Mouse (Mus musculus) ES-E14 (cell line): ENCODE data around the gene Fam174b. TPM values are rescaled to one million over a fixed set of nuclear protein-coding genes. Genes with fewer than 3 reads are reported as not detected.

Experiments
- DNase-seq: peaks from one replicate; pipeline ENCODE4 v3.0.0-alpha.2; 2013; ENCODE audit warnings: low read depth, low spot score
- H3K27ac ChIP-seq: 2 replicates; pipeline ENCODE4 v1.5.1; 2012; ENCODE audit warnings: low read depth, mild to moderate bottlenecking, low read length, moderate library complexity, mixed read lengths; ENCODE audit not compliant: poor library complexity, insufficient read depth, severe bottlenecking
- H3K36me3 ChIP-seq: 2 replicates; pipeline ENCODE4 v1.6.1; 2012; ENCODE audit warnings: mild to moderate bottlenecking, low read length, moderate library complexity, mixed read lengths; ENCODE audit not compliant: control insufficient read depth, poor library complexity, insufficient read depth, severe bottlenecking
- H3K4me1 ChIP-seq, 2 experiments: fragments of 150-350 bp in 1 of 2; sonication (generic) in 1 of 2; 2 replicates each; pipeline ENCODE4 v1.6.1; 2012; ENCODE audit warnings: low read length in 2 of 2, mild to moderate bottlenecking in 1 of 2, mixed read lengths in 1 of 2; ENCODE audit not compliant: control insufficient read depth in 2 of 2, insufficient read depth in 2 of 2, poor library complexity in 1 of 2
- H3K4me3 ChIP-seq, 2 experiments: fragments of 150-350 bp in 1 of 2; sonication (generic) in 1 of 2; 2 replicates each; pipeline ENCODE4 v1.5.1; 2012; ENCODE audit warnings: low read length in 2 of 2, low read depth in 1 of 2, mild to moderate bottlenecking in 1 of 2, mixed read lengths in 1 of 2; ENCODE audit not compliant: insufficient read depth in 1 of 2, poor library complexity in 1 of 2, severe bottlenecking in 1 of 2
- H3K9ac ChIP-seq: 2 replicates; pipeline ENCODE4 v1.6.1; 2012; ENCODE audit warnings: low read depth, mild to moderate bottlenecking, low read length, mixed read lengths; ENCODE audit not compliant: poor library complexity, insufficient read depth, severe bottlenecking
- H3K9me3 ChIP-seq: fragments of 150-350 bp; sonication (generic); 2 replicates; pipeline ENCODE4 v1.6.1; 2012; ENCODE audit warnings: low read depth, mild to moderate bottlenecking, low read length; ENCODE audit not compliant: control insufficient read depth, insufficient read depth
- CHD2 ChIP-seq: IDR thresholded peaks from 2 replicates; pipeline ENCODE4 v1.6.1; 2014; ENCODE audit warnings: mild to moderate bottlenecking, low read depth, low read length, inconsistent platforms
- HCFC1 ChIP-seq: IDR thresholded peaks from 2 replicates; pipeline ENCODE4 v1.6.1; 2012; ENCODE audit warnings: low read length, inconsistent platforms, borderline replicate concordance; ENCODE audit not compliant: insufficient read depth
- MAFK ChIP-seq: IDR thresholded peaks from 2 replicates; pipeline ENCODE4 v1.6.1; 2014; ENCODE audit warnings: mild to moderate bottlenecking, low read depth, low read length, inconsistent platforms; ENCODE audit not compliant: insufficient read depth
- ZC3H11A ChIP-seq: IDR thresholded peaks from 2 replicates; pipeline ENCODE4 v1.6.1; 2012; ENCODE audit warnings: low read depth, mild to moderate bottlenecking, inconsistent platforms, low read length, borderline replicate concordance
- ZNF384 ChIP-seq: IDR thresholded peaks from 2 replicates; pipeline ENCODE4 v1.6.1; 2012; ENCODE audit warnings: low read depth, low read length, inconsistent platforms
- in situ Hi-C, 2 experiments: fragments of 600-800 bp; cut with MboI; formaldehyde crosslinking; loops; one replicate each; pipeline ENCODE4 v1.15.1; 2025; ENCODE audit warnings: low sequenced_read_pairs in 2 of 2, inconsistent platforms in 1 of 2; ENCODE audit not compliant: unreplicated experiment in 2 of 2
- total RNA-seq: library from RNA; depleted of rRNA; stranded (reverse); fragments of 300-350 nt; gene quantifications from 2 replicates; pipeline ENCODE4 v1.2.3, GENCODE M21; 2012

The Fam174b gene
- total RNA-seq, 1 experiment, result 6.5 TPM

GRCm38 (mm10) chr7:73721764-73722163 lies 18.3 kb upstream of the Fam174b start:
- Histone ChIP-seq H3K27ac (no peak overlapping the region), H3K36me3 (no peaks in the 10 kb centered on the region), H3K9ac (no peak overlapping the region), H3K4me1 (no peaks in the 10 kb centered on the region), H3K9me3 (no peaks in the 10 kb centered on the region), H3K4me3 (no peak overlapping the region)
- no peak for DNase-seq
- TF ChIP-seq HCFC1, result no peak
- TF ChIP-seq ZNF384, result no peak
- TF ChIP-seq CHD2, result no peak
- in situ Hi-C loops, result no loop called here

GRCm38 (mm10) chr7:73729913-73730312 lies 10.2 kb upstream of the Fam174b start:
- Histone ChIP-seq H3K4me1 (no peaks in the 10 kb centered on the region), H3K9ac (no peak overlapping the region), H3K4me3 (no peak overlapping the region), H3K36me3 (no peaks in the 10 kb centered on the region), H3K27ac (no peak overlapping the region), H3K9me3 (no peaks in the 10 kb centered on the region)
- DNase-seq, result no peak
- TF ChIP-seq MAFK (no peak), HCFC1 (no peak), ZNF384 (no peak), CHD2 (no peak), ZC3H11A (no peak)
- in situ Hi-C loops, result no loop called here

GRCm38 (mm10) chr7:73730430-73731022 lies 9.6 kb upstream of the Fam174b start:
- no peak overlapping the region for H3K4me3 ChIP-seq
- no peak overlapping the region for H3K27ac ChIP-seq
- in situ Hi-C loops, result no loop called here
- H3K36me3 ChIP-seq, result no peaks in the 10 kb centered on the region
- no peaks in the 10 kb centered on the region for H3K9me3 ChIP-seq
- no peak overlapping the region for H3K9ac ChIP-seq
- no peak for TF ChIP-seq MAFK
- DNase-seq, result no peak
- no peaks in the 10 kb centered on the region for H3K4me1 ChIP-seq

GRCm38 (mm10) chr7:73736046-73736445 lies 4.1 kb upstream of the Fam174b start:
- H3K4me1 ChIP-seq, result peaks cover 0 to 2% of the 10 kb centered on the region in 2 experiments; a peak in 1 of 4 replicates
- in situ Hi-C loops, result no loop called here
- H3K27ac ChIP-seq, result no peak overlapping the region
- TF ChIP-seq ZNF384 (no peak), CHD2 (no peak), HCFC1 (no peak), ZC3H11A (no peak), MAFK (no peak)
- no peak overlapping the region for H3K9ac ChIP-seq
- H3K9me3 ChIP-seq, result no peaks in the 10 kb centered on the region
- H3K4me3 ChIP-seq, result no peak overlapping the region
- H3K36me3 ChIP-seq, result no peaks in the 10 kb centered on the region
- no peak for DNase-seq

- DNase-seq, result no peak
- Histone ChIP-seq H3K27ac (no peak overlapping the region), H3K4me3 (0 out of 4 replicates have a peak overlapping the region, but pooled peaks of 1 of the 2 experiments have one; percentile 59), H3K36me3 (no peaks in the 10 kb centered on the region), H3K4me1 (peaks cover 0 to 2% of the 10 kb centered on the region in 2 experiments; a peak in 1 of 4 replicates), H3K9me3 (no peaks in the 10 kb centered on the region), H3K9ac (no peak overlapping the region)
- in situ Hi-C loops, result no loop called here
- TF ChIP-seq MAFK, result no peak
- TF ChIP-seq HCFC1, result no peak
- no peak for TF ChIP-seq ZC3H11A
- no peak for TF ChIP-seq CHD2
- TF ChIP-seq ZNF384, result no peak
These were observed 1.3 kb downstream of the Fam174b start for GRCm38 (mm10) chr7:73741392-73741791.
